Mouse (Mus musculus): Measurements from ENCODE around the gene Fbxw19.
"Not testable (repeated sequence)": the region's sequence is repeated elsewhere in the genome, so short reads cannot be mapped to it uniquely, and the experiment has no call there.

The Fbxw19 gene

GRCm38 (mm10) chr9:109495775-109496174 is at the start of gene Fbxw19:
Gene Fbxw19, minus strand, starts transcription at chr9:109495875.
- DNase-seq, result not testable (repeated sequence)

- peak; percentile 22 to 50 for DNase-seq
These were observed 27.9 kb upstream of the Fbxw19 start for GRCm38 (mm10) chr9:109523385-109524064.

GRCm38 (mm10) chr9:109449040-109449439 is 46.6 kb downstream of the Fbxw19 start, which contains the start of gene Fbxw16:
Gene Fbxw16, minus strand, starts transcription at chr9:109449140.
- no peak for DNase-seq

GRCm38 (mm10) chr9:109432956-109433355 is 62.7 kb downstream of the Fbxw19 start:
- no peak for DNase-seq

Measured in kidney, postnatal 36 days (tissue).